Mouse (Mus musculus): ENCODE data around the gene Dock1.

GRCm38 (mm10) chr7:135021544-135022100, 351.2 kb downstream of the Dock1 start:
- TF ChIP-seq POLR2A (IDR thresholded peaks at IDR 0.05; ENCODE audit: extremely low read depth, insufficient read depth, low read length) (no peak), CTCF (IDR thresholded peaks at IDR 0.05; ENCODE audit: extremely low read depth, insufficient read depth, low read length) (no peak)
